Mouse (Mus musculus) lung, embryonic 14.5 days (tissue): ENCODE measurements at regions not wholly inside any gene's neighbourhood (a gene's known extent, or its start where the extent isn't known, plus 50 kb on each side); places are given as distances from the start of the nearest gene placed in this dataset.

Experiments used
- ATAC-seq: fragments of 200-750 bp; cut with Nextera tagmentation; 2 replicates; pipeline ENCODE4 v1.8.0; 2017; ENCODE audit warnings: mild to moderate bottlenecking, moderate TSS enrichment, moderate library complexity; ENCODE audit not compliant: insufficient read depth
- DNase-seq: peaks from one replicate; pipeline ENCODE4 v3.0.0-alpha.2; 2015
- H3K27ac ChIP-seq: fragments of 300-500 bp; sonication (generic); 2 replicates; pipeline ENCODE4 v1.5.1; 2014; ENCODE audit warnings: low read depth, mild to moderate bottlenecking, moderate library complexity
- H3K27me3 ChIP-seq: fragments of 300-500 bp; sonication (generic); 2 replicates; pipeline ENCODE4 v1.6.1; 2014; ENCODE audit warnings: low read length, control low read depth; ENCODE audit not compliant: insufficient read depth
- H3K36me3 ChIP-seq: fragments of 300-500 bp; sonication (generic); 2 replicates; pipeline ENCODE4 v1.6.1; 2014; ENCODE audit warnings: control low read depth; ENCODE audit not compliant: insufficient read depth
- H3K4me1 ChIP-seq: fragments of 300-500 bp; sonication (generic); 2 replicates; pipeline ENCODE4 v1.6.1; 2014; ENCODE audit warnings: antibody characterized with exemption, control low read depth; ENCODE audit not compliant: insufficient read depth
- H3K4me2 ChIP-seq: fragments of 300-500 bp; sonication (generic); 2 replicates; pipeline ENCODE4 v1.6.1; 2014; ENCODE audit warnings: mild to moderate bottlenecking
- H3K4me3 ChIP-seq: fragments of 300-500 bp; sonication (generic); 2 replicates; pipeline ENCODE4 v1.5.1; 2014; ENCODE audit warnings: low read depth, low read length
- H3K9ac ChIP-seq: fragments of 300-500 bp; sonication (generic); 2 replicates; pipeline ENCODE4 v1.6.1; 2014
- H3K9me3 ChIP-seq: fragments of 300-500 bp; sonication (generic); 2 replicates; pipeline ENCODE4 v1.6.1; 2016; ENCODE audit warnings: low read depth, low read length, control low read depth
- CTCF ChIP-seq: IDR thresholded peaks from 2 replicates; pipeline ENCODE4 v1.5.1; 2016; ENCODE audit warnings: antibody characterized with exemption, low read depth
- WGBS: fragments of 180-500 bp; shearing (Covaris S2); extraction: QIAGEN DNeasy Blood & Tissue Kit; methylation state at CpG from one replicate; pipeline ENCODE4 v1.1.7; 2014; 5-methylcytosine and 5-hydroxymethylcytosine counted together

- 89% methylated on average over 2 of the region's 2 CpGs for WGBS
- no peak for ATAC-seq
- no peak overlapping the region for H3K4me2 ChIP-seq
These were observed 401.4 kb upstream of the Apob start for GRCm38 (mm10) chr12:7576081-7576480.

GRCm38 (mm10) chr12:7587501-7587900 lies 389.9 kb upstream of the Apob start:
- no peaks in the 10 kb centered on the region for H3K9me3 ChIP-seq
- DNase-seq, result no peak
- no peaks in the 10 kb centered on the region for H3K27me3 ChIP-seq
- no peak overlapping the region for H3K4me3 ChIP-seq
- H3K9ac ChIP-seq, result no peak overlapping the region
- no peak overlapping the region for H3K27ac ChIP-seq
- no peaks in the 10 kb centered on the region for H3K4me1 ChIP-seq
- ATAC-seq, result no peak
- H3K4me2 ChIP-seq, result no peak overlapping the region
- no peaks in the 10 kb centered on the region for H3K36me3 ChIP-seq
- TF ChIP-seq CTCF, result no peak

More at GRCm38 (mm10) chr12:7576081-7576480, 401.4 kb upstream of the Apob start:
- no peak for DNase-seq
- H3K4me1 ChIP-seq, result no peaks in the 10 kb centered on the region
- H3K36me3 ChIP-seq, result no peaks in the 10 kb centered on the region
- H3K27me3 ChIP-seq, result no peaks in the 10 kb centered on the region
- no peak overlapping the region for H3K27ac ChIP-seq
- no peaks in the 10 kb centered on the region for H3K9me3 ChIP-seq
- H3K9ac ChIP-seq, result no peak overlapping the region
- H3K4me3 ChIP-seq, result no peak overlapping the region
- no peak for TF ChIP-seq CTCF

- no peaks in the 10 kb centered on the region for H3K27me3 ChIP-seq
- DNase-seq (no peak), ATAC-seq (no peak)
- no peak overlapping the region for H3K27ac ChIP-seq
- no peak overlapping the region for H3K4me2 ChIP-seq
- 48% methylated on average over 3 of the region's 3 CpGs for WGBS
- H3K4me3 ChIP-seq, result no peak overlapping the region
- no peaks in the 10 kb centered on the region for H3K4me1 ChIP-seq
- H3K9me3 ChIP-seq, result no peaks in the 10 kb centered on the region
- H3K9ac ChIP-seq, result no peak overlapping the region
- H3K36me3 ChIP-seq, result no peaks in the 10 kb centered on the region
- TF ChIP-seq CTCF, result no peak
These were observed 366.0 kb upstream of the Apob start for GRCm38 (mm10) chr12:7611272-7612092.

GRCm38 (mm10) chr12:7636417-7637175 lies 340.9 kb upstream of the Apob start:
- H3K4me1 ChIP-seq, result no peaks in the 10 kb centered on the region
- H3K9me3 ChIP-seq, result no peaks in the 10 kb centered on the region
- WGBS, result 27% methylated on average over 4 of the region's 4 CpGs
- no peak overlapping the region for H3K9ac ChIP-seq
- H3K4me2 ChIP-seq, result no peak overlapping the region
- no peaks in the 10 kb centered on the region for H3K27me3 ChIP-seq
- DNase-seq (peak; percentile 87), ATAC-seq (peak; percentile 95)
- TF ChIP-seq CTCF, result no peak
- no peaks in the 10 kb centered on the region for H3K36me3 ChIP-seq
- H3K4me3 ChIP-seq, result no peak overlapping the region
- H3K27ac ChIP-seq, result no peak overlapping the region

GRCm38 (mm10) chr12:7637629-7638028 lies 339.8 kb upstream of the Apob start:
- 60% methylated on average over 4 of the region's 4 CpGs for WGBS
- ATAC-seq (no peak), DNase-seq (no peak)
- no peak for TF ChIP-seq CTCF
- Histone ChIP-seq H3K27ac (no peak overlapping the region), H3K4me2 (no peak overlapping the region), H3K4me3 (no peak overlapping the region), H3K9ac (no peak overlapping the region), H3K27me3 (no peaks in the 10 kb centered on the region), H3K36me3 (no peaks in the 10 kb centered on the region), H3K4me1 (no peaks in the 10 kb centered on the region), H3K9me3 (no peaks in the 10 kb centered on the region)

- TF ChIP-seq CTCF, result no peak
- no peak overlapping the region for H3K27ac ChIP-seq
- H3K36me3 ChIP-seq, result no peaks in the 10 kb centered on the region
- WGBS, result 86% methylated on average over 3 of the region's 3 CpGs
- no peak for ATAC-seq
- H3K4me2 ChIP-seq, result no peak overlapping the region
- no peak overlapping the region for H3K9ac ChIP-seq
- no peaks in the 10 kb centered on the region for H3K9me3 ChIP-seq
- H3K4me1 ChIP-seq, result no peaks in the 10 kb centered on the region
- H3K4me3 ChIP-seq, result no peak overlapping the region
- DNase-seq, result no peak
- H3K27me3 ChIP-seq, result no peaks in the 10 kb centered on the region
These were observed 326.6 kb upstream of the Apob start for GRCm38 (mm10) chr12:7650851-7651250.

GRCm38 (mm10) chr12:7662027-7662426 lies 315.4 kb upstream of the Apob start:
- ATAC-seq (no peak), DNase-seq (peak; percentile 19)
- no peaks in the 10 kb centered on the region for H3K4me1 ChIP-seq
- no peak for TF ChIP-seq CTCF
- H3K27ac ChIP-seq, result no peak overlapping the region
- no peaks in the 10 kb centered on the region for H3K27me3 ChIP-seq
- no peaks in the 10 kb centered on the region for H3K36me3 ChIP-seq
- H3K4me2 ChIP-seq, result no peak overlapping the region
- H3K9ac ChIP-seq, result no peak overlapping the region
- H3K9me3 ChIP-seq, result no peaks in the 10 kb centered on the region
- WGBS, result 55% methylated on average over 3 of the region's 3 CpGs
- H3K4me3 ChIP-seq, result no peak overlapping the region
